Comparison of ENCODE assay signal across 38 mouse cellular contexts in genomic region chr13:60760392-60760791, GRCm38 (mm10). TPM values are rescaled to one million over a fixed set of nuclear protein-coding genes. Genes with fewer than 3 reads are reported as not detected.
DNase-seq lines count a peak whose midpoint lies in the region; ATAC-seq lines count a peak whose summit lies in the region.
"Had no signal": no experiment of that assay in that cellular context is flagged by ENCODE, and none has a peak within 500 bp of the region (broad histone marks: within the 10 kb centered on the region; RNA-seq: fewer than 3 reads in every experiment).

No protein-coding gene starts in this region.

- H3K4me2 ChIP-seq in heart, embryonic 11.5 days = no peak overlapping the region
- no peak overlapping the region for H3K4me2 ChIP-seq in limb, embryonic 12.5 days
- H3K4me2 ChIP-seq in neural tube, embryonic 13.5 days = no peak overlapping the region
- H3K4me2 ChIP-seq: forebrain, embryonic 12.5 days; heart, embryonic 12.5 days; liver, embryonic 15.5 days; lung, embryonic 14.5 days had no signal

- ATAC-seq in heart, embryonic 11.5 days (replicated peaks; ENCODE audit: insufficient number of reproducible peaks, low FRiP score, low TSS enrichment) = 0 out of 2 replicates have a peak, but pooled peaks have one; percentile 23
- ATAC-seq in limb, embryonic 12.5 days (ENCODE audit: insufficient number of reproducible peaks, insufficient read depth, low FRiP score, low TSS enrichment, low read depth) = peak; percentile 56; the same call in 1 of the 2 replicates
- peak; percentile 24 for ATAC-seq in neural tube, embryonic 13.5 days (ENCODE audit: low read depth)
- ATAC-seq: CD4-positive, CD25-positive, alpha-beta regulatory T cell, adult 4 months; inflammation-experienced regulatory T-cells, adult 6 months had no signal

- no peak overlapping the region for H3K27ac ChIP-seq in heart, embryonic 11.5 days (ENCODE audit: low read depth, low read length)
- H3K27ac ChIP-seq in limb, embryonic 12.5 days = no peak overlapping the region
- no peak overlapping the region for H3K27ac ChIP-seq in limb, embryonic 10.5 days
- H3K27ac ChIP-seq in neural tube, embryonic 13.5 days (replicated peaks) = no peak overlapping the region
- H3K27ac ChIP-seq: forebrain, embryonic 12.5 days; layer of hippocampus, adult 2 months; left cerebral cortex, adult 2 months; liver, embryonic 15.5 days had no signal

- H3K4me3 ChIP-seq in heart, embryonic 11.5 days (ENCODE audit: low read depth, low read length) = no peak overlapping the region
- no peak overlapping the region for H3K4me3 ChIP-seq in limb, embryonic 12.5 days (replicated peaks)
- no peak overlapping the region for H3K4me3 ChIP-seq in limb, embryonic 10.5 days
- no peak overlapping the region for H3K4me3 ChIP-seq in neural tube, embryonic 13.5 days
- H3K4me3 ChIP-seq: erythroblast, embryonic 14.5 days; forebrain, embryonic 12.5 days; heart, embryonic 12.5 days; layer of hippocampus, adult 2 months; left cerebral cortex, adult 2 months; liver, embryonic 15.5 days; megakaryocyte, embryonic 14.5 days had no signal

- intact Hi-C loops in left cerebral cortex, postnatal 4 days (cut with DNase I) = no loop called here

- WGBS in heart, embryonic 11.5 days (ENCODE audit: insufficient replicate concordance) = 88% methylated on average over 12 of the region's 12 CpGs
- 92% methylated on average over 12 of the region's 12 CpGs for WGBS in limb, embryonic 12.5 days
- WGBS in limb, embryonic 10.5 days = 92% methylated on average over 12 of the region's 12 CpGs
- 92% methylated on average over 12 of the region's 12 CpGs for WGBS in neural tube, embryonic 13.5 days

- no peak for DNase-seq in heart, adult 9 months (ENCODE audit: low spot score in 2 of 2)
- DNase-seq in limb, embryonic 10.5 days (ENCODE audit: low spot score) = no peak
- DNase-seq in neural tube, embryonic 10.5 days (ENCODE audit: extremely low spot score, low spot score) = no peak
- no peak for DNase-seq in left cerebral cortex, postnatal 4 days
- DNase-seq: adrenal gland, postnatal 25 days; cerebellum, adult 11-12 months; cerebellum, adult 9-11 months; embryo, embryonic 11 days; gastrocnemius, postnatal 10 days; kidney, adult 11 months; kidney, postnatal 36 days; lung, embryonic 14.5 days; lung, postnatal 36 days; right cerebral cortex, postnatal 25 days; thymus, adult 2 months; thymus, postnatal 36 days had no signal

- no peaks in the 10 kb centered on the region for H3K4me1 ChIP-seq in heart, embryonic 11.5 days (ENCODE audit: control insufficient read depth, insufficient read depth, low read length)
- H3K4me1 ChIP-seq in limb, embryonic 12.5 days (replicated peaks) = no peaks in the 10 kb centered on the region
- H3K4me1 ChIP-seq in limb, embryonic 10.5 days = peaks cover 3% of the 10 kb centered on the region; the same call in 1 of the 2 replicates
- no peaks in the 10 kb centered on the region for H3K4me1 ChIP-seq in neural tube, embryonic 13.5 days (replicated peaks)
- H3K4me1 ChIP-seq: forebrain, embryonic 12.5 days; heart, embryonic 12.5 days; liver, embryonic 15.5 days had no signal

- H3K36me3 ChIP-seq in heart, embryonic 11.5 days (ENCODE audit: control insufficient read depth, insufficient read depth, low read length) = 0 out of 2 replicates have a peak, but pooled peaks cover 5% of the 10 kb centered on the region
- H3K36me3 ChIP-seq in limb, embryonic 12.5 days = peaks cover 40% of the 10 kb centered on the region
- H3K36me3 ChIP-seq in limb, embryonic 10.5 days = peaks cover 31% of the 10 kb centered on the region
- peaks cover 79% of the 10 kb centered on the region for H3K36me3 ChIP-seq in neural tube, embryonic 13.5 days

- no peaks in the 10 kb centered on the region for H3K9me3 ChIP-seq in heart, embryonic 11.5 days (replicated peaks; ENCODE audit: control insufficient read depth, low read length)
- H3K9me3 ChIP-seq in limb, embryonic 12.5 days = no peaks in the 10 kb centered on the region
- H3K9me3 ChIP-seq in limb, embryonic 10.5 days (replicated peaks) = no peaks in the 10 kb centered on the region
- H3K9me3 ChIP-seq in neural tube, embryonic 13.5 days = no peaks in the 10 kb centered on the region
- H3K9me3 ChIP-seq: forebrain, embryonic 12.5 days; heart, embryonic 12.5 days; liver, embryonic 15.5 days had no signal

- H3K27me3 ChIP-seq in heart, embryonic 11.5 days (ENCODE audit: control insufficient read depth, insufficient read depth, low read length) = no peaks in the 10 kb centered on the region
- no peaks in the 10 kb centered on the region for H3K27me3 ChIP-seq in limb, embryonic 12.5 days
- no peaks in the 10 kb centered on the region for H3K27me3 ChIP-seq in limb, embryonic 10.5 days (ENCODE audit: low read depth, poor library complexity, severe bottlenecking)
- no peaks in the 10 kb centered on the region for H3K27me3 ChIP-seq in neural tube, embryonic 13.5 days
- H3K27me3 ChIP-seq: forebrain, embryonic 12.5 days; heart, embryonic 12.5 days; liver, embryonic 15.5 days; megakaryocyte, embryonic 14.5 days had no signal

- no peak overlapping the region for H3K9ac ChIP-seq in heart, embryonic 11.5 days (ENCODE audit: low read depth, low read length)
- H3K9ac ChIP-seq in limb, embryonic 12.5 days (replicated peaks) = no peak overlapping the region
- no peak overlapping the region for H3K9ac ChIP-seq in neural tube, embryonic 13.5 days
- H3K9ac ChIP-seq: forebrain, embryonic 12.5 days; heart, embryonic 12.5 days; liver, embryonic 15.5 days; lung, embryonic 14.5 days had no signal

RNA-seq across cellular contexts. Expression of gene BC051665, which starts 25.8 kb away (rescaled TPM):
- polyA plus RNA-seq in heart, embryonic 11.5 days (2014; fragmentation: Nextera tagmentation; extraction: Ambion mirVana) = not detected in 2 replicates
- not detected in 2 replicates for polyA plus RNA-seq in limb, embryonic 12.5 days (2016; fragmentation: Nextera tagmentation; extraction: Ambion mirVana)
- polyA plus RNA-seq in limb, embryonic 10.5 days (2016; fragmentation: Nextera tagmentation; extraction: Ambion mirVana) = not detected in 2 replicates
- not detected in 2 replicates for polyA plus RNA-seq in neural tube, embryonic 13.5 days (2015; fragmentation: Nextera tagmentation; extraction: Ambion mirVana)
- total RNA-seq in left cerebral cortex, postnatal 4 days (2021) = not detected
- total RNA-seq: adrenal gland, adult 18-20 months; adrenal gland, postnatal 25 days; gastrocnemius, postnatal 10 days; granulocyte monocyte progenitor cell, adult 5-6 weeks; hematopoietic stem cell, adult 5-6 weeks; layer of hippocampus, adult 2 months; layer of hippocampus, postnatal 14 days; left cerebral cortex, adult 2 months; left cerebral cortex, postnatal 36 days; liver, adult 2 months; neutrophil, adult 5-6 weeks had no signal
- polyA plus RNA-seq: CD4-positive, CD25-positive, alpha-beta regulatory T cell, adult 4 months; embryonic facial prominence, embryonic 14.5 days; erythroblast, embryonic 14.5 days; forebrain, embryonic 12.5 days; heart, embryonic 12.5 days; heart, postnatal 0 days; inflammation-experienced regulatory T-cells, adult 6 months; kidney, embryonic 14.5 days; liver, adult 2 months; liver, embryonic 15.5 days; lung, embryonic 14.5 days; thymus, adult 2 months had no signal

RNA-seq across cellular contexts. Expression of gene Ctsll3, which starts 42.3 kb away (rescaled TPM):
- polyA plus RNA-seq in heart, embryonic 11.5 days (2014; fragmentation: Nextera tagmentation; extraction: Ambion mirVana) = not detected in 2 replicates
- polyA plus RNA-seq in limb, embryonic 12.5 days (2016; fragmentation: Nextera tagmentation; extraction: Ambion mirVana) = not detected in 2 replicates
- polyA plus RNA-seq in limb, embryonic 10.5 days (2016; fragmentation: Nextera tagmentation; extraction: Ambion mirVana) = not detected in 2 replicates
- polyA plus RNA-seq in neural tube, embryonic 13.5 days (2015; fragmentation: Nextera tagmentation; extraction: Ambion mirVana) = not detected in 2 replicates
- not detected for total RNA-seq in left cerebral cortex, postnatal 4 days (2021)
- total RNA-seq: adrenal gland, adult 18-20 months; adrenal gland, postnatal 25 days; gastrocnemius, postnatal 10 days; granulocyte monocyte progenitor cell, adult 5-6 weeks; hematopoietic stem cell, adult 5-6 weeks; layer of hippocampus, adult 2 months; layer of hippocampus, postnatal 14 days; left cerebral cortex, adult 2 months; left cerebral cortex, postnatal 36 days; liver, adult 2 months; neutrophil, adult 5-6 weeks had no signal
- polyA plus RNA-seq: CD4-positive, CD25-positive, alpha-beta regulatory T cell, adult 4 months; erythroblast, embryonic 14.5 days; forebrain, embryonic 12.5 days; heart, embryonic 12.5 days; heart, postnatal 0 days; inflammation-experienced regulatory T-cells, adult 6 months; kidney, embryonic 14.5 days; liver, adult 2 months; liver, embryonic 15.5 days; lung, embryonic 14.5 days; thymus, adult 2 months had no signal
